Mouse (Mus musculus) skeletal muscle tissue, adult 2 months (tissue): ENCODE measurements around the gene Washc2.

Experiments
- DNase-seq: peaks from one replicate; pipeline ENCODE4 v3.0.0-alpha.2; 2012; ENCODE audit warnings: low read depth, low spot score

Washc2 gene

DNA sequence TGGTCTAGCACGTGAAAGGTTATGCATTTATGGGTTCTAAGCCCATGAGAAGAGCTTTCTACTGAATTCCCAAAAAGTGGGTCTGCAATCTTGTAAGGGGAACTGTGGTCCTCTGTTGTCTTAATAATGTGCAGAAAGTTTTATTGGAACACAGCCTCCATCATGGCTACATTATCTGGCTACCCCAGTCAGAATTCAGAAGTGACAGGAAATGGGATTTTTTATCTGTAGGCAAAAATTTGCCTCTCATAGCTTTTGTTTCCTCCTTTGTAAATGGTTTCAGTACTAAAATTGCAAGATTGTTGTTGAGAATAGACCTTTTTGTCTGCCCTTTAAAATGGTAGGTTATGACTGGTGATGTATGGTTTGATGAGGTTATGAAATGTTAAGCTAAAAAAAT lies 55.0 kb downstream of the Washc2 start:
- no peak for DNase-seq

DNA sequence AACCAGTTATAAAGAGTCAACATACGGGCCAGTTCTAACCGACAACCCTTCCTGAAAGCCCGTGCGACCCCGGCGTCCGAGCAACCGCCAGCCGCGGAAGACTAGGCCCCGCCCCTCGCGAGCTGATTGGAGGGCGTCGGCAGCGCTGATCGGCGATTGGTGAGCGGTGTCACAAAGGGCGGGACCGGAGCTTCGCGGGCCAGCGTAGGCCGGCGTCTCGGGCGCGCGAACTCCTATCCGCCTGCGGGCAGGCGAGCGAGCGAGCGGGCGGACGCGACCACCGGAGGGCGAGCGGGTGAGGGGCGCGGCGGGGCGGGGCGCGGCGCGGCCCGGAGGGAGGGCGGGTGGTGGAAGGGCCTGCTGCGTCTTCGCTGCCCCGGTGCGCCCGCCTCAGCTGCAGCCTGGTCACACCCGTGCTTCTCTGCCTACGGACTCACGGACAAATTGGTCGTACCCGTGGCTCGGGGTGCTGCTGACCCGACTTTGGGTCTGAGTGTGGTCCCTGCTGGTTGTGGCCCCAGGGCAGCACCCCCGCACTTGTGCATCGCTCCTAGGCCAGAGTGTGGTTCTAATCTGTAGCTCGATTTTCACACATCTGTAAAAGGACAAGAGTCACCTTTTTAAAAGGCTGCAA lies 56.3 kb downstream of the Washc2 start, which contains the start of gene Zfand4:
Gene Zfand4 (plus strand): TSS at position 205 of the 634 bp plus-strand sequence.
- DNase-seq = peak; percentile 67

DNA sequence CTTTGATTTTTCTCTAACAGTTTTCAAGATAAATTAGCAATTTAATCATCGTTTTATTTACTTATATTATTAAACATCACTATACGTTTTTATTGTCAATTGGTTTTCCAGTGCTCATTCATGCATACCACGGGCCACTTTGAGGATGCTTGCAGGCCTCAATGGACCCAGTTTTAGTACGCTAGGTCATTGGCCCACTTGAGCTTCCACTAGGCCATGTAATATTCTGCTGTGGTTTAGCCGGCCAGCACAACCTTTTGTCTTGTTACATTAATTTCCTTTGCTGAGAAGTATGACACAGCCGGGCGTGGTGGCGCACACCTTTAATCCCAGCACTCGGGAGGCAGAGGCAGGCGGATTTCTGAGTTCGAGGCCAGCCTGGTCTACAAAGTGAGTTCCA lies 57.0 kb downstream of the Washc2 start:
- no peak for DNase-seq

DNA sequence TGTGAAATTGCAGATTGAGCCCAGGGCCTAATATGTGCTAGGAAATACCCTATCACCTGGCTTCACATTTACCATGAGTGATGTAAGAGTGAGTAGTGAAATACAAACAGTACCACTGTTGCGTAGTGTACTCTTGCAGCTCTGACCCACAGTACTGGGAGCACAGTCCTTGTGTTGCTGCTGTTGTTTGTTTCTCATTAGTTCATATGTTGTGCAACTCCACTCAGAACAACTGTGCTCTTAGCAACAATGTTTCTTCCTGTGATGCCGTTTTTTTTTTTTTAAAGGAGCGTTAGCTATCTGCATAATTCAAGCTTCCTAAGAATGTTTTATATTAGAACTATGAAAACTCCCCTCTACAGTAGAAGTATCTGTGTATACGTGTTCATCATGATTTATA lies 57.8 kb downstream of the Washc2 start:
- DNase-seq = no peak

DNA sequence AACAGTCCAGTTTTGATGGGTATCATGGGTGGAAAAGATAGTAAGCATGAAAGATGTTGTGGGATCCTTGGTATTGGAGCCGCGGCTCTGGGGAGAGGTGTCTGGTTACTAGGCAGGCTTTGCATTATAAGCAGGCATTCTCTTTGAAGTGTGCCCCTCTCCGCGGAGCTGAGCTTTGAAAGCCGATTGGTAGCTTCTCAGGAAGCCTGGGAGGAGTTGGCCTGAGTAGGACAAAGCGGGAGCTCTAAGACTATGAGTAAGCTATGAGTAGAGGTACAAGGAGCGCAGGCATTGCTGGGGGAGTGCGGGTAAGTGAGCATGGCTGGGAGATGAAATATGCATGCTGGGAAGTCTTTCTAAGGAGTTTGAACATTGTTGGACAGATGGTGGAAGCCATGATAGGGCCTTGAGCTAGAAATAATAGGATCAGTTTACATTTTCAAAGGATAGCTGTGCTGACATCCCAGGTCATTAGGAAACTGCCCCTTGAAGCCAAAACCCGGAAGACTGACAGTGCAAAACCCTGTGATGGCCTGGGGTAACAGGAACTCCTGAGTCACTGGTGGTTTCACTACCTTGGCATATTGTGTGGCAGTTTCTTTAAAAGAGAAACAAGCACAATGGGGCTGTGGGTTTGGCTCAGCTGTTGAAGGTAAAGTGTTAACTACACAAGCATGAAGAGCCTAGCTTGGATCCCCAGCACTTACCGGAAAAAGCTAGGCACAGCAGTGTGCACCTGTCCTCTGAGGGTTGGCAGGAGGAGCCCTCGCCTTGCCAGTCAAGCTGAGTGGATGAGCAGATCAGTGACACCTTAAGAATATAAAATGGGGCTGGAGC lies 58.7 kb downstream of the Washc2 start:
- no peak for DNase-seq

DNA sequence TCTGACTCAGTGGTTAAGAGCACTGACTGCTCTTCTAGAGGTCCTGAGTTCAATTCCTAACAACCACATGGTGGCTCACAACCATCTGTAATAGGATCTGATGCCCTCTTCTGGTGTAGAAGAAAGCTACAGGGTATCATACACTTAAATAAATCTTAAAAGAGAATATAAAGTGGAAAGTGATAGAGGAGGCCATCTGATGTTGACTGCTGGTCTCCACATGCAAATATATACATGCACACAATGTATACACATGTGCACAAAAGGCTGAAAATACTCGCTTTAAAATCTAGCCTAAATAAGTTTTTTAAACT lies 59.2 kb downstream of the Washc2 start:
- no peak for DNase-seq

DNA sequence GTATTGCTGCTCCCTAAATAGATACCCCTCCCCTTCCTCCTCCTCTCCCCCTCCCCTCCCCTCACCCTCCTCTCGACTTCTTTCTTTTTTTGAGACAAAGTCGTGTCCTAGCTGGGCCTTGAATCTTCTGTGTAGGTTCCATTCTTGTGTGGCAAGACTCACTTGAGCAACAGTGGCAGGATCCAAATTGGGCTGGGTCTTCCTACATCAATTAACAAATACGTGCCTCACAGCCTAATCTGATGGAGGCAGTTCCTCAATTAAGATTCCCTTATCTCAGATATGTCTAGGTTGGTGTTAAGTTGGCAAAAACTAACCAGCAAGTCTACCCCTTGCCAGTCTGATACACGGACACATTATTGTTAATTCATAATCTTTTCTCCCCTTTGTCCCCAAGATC lies 67.9 kb downstream of the Washc2 start:
- no peak for DNase-seq

DNA sequence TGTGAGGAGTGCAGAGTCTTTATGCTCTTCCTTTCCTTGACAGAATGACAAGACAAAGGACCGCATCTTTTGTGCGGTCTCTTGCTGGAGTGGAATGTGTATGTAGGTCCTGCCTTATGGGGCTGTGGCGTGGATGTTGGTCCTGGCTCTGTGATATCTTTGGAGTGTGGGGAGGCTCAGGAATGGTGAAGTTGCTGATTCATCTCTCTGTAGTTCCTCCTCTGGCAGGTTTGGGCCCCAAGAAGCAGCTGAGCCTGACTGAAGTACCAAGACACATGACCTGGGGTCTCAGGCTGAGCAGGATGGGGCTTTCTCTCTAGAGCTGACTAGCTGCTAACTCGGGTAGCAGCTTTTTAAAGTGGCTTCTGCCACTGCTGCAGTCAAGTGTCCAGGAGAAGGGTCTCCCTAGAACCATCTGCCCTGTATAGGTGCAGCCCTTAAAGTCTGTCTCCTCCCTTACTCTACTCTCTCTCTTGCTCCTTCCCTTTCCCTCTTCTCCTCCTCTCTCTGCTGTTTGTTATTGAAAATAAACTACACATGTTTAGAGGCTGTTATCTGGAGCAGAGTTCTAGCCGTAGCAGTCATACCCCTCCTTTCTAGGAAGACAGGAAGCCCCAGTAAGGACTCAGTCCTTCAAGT lies 71.0 kb downstream of the Washc2 start:
- no peak for DNase-seq

DNA sequence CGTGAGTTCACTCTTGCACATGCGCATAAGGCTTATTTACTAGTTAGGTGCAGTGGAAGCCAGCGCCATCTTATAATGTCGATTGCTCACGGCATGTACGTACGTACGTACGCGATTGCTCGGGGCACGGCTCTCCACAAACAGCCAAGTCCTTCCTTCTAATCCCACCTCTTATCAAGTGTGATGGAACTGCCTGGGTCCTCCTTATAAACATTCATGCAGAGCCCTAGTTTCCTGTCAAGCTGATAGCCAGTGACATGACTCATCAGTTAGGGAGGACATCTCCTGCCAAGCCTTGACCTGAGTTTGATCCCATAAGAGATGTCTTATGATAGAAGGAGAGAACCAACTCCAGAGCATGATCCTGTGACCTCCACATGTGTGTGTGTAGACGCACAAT lies 73.2 kb downstream of the Washc2 start:
- no peak for DNase-seq

DNA sequence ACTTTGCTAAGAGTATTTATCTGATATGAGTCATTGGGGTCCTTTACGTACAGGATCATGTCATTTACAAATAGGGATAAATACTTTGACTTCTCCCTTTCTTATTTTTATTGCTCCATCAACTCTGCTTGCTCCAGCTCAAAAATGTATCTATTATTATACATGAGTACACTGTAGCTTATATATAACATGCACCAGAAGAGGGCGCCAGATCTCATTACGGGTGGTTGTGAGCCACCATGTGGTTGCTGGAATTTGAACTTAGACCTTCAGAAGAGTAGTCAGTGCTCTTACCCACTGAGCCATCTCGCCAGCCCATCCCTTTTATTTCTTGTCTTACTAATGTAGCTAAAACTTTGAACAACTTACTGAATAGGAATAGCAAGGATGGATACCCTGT lies 74.7 kb downstream of the Washc2 start:
- no peak for DNase-seq

DNA sequence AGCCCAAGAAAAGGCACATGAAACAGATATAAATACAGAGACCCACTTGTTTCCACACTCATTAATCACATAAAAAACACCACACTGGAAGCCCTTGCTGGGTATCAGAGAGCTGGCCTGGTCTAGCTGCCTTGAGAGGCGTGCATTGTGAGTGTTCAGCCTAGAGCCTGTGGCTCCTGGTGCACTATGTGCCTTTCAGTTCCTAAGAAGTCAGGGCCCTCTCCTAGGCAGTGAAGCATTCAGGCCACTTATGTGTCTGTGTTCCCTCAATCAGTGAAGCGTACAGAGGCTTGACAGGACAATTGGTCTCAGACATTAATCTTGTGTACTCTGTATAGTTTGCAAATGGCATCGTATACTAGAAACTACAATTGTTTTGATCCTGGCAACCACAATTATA lies 75.4 kb downstream of the Washc2 start:
- no peak for DNase-seq

DNA sequence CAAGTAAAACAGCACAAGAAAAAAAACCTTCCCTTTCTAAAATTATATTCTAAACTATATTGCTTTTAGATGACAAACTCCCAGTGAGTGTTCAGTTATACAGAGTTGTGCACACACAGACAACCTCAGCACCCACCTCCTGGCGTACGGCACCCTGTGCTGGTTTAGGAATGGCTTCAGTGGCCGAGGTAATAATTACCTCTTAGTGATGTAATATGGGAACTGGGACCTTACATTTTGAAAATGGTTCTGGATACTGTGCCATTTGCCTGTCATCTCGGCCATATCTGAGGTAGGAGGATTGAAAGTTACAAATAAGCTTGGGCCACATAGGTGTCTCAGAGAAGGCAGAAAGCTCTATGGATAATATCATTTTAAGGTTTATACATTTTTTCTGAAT lies 78.5 kb downstream of the Washc2 start:
- DNase-seq = no peak

DNA sequence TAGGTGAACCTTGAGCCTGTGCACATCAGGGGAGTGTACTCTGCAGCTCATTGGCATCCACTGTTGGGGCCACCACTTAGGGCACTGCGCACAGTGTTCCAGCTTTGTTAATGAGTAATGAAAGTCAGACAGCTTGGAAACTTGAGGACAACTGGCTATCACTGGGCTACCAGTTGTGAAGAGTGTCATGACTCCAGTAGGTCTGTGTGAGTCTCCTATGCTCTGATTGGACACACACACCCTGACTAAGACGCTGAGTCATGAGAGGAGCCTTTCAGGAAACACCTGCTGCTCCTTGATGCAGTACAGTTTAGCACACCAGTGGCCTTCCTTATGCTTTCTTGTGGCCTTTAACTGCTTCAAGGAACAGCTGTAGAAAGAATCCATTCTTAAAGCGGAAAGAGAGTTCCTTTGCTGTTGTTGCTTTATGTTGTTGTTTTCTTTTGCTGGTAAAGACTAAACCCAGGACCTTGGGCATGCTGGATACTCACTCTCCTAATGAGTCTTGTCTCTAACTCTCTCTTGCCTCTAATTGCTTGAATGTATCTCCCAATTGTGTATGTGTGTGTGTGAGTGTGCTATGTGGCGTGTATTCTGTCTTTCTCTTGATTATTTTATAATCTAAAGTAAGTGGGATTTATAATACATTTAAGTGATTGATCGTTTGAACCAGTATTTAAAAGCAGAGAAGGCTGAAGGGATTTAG lies 79.2 kb downstream of the Washc2 start:
- peak; percentile 7 for DNase-seq

DNA sequence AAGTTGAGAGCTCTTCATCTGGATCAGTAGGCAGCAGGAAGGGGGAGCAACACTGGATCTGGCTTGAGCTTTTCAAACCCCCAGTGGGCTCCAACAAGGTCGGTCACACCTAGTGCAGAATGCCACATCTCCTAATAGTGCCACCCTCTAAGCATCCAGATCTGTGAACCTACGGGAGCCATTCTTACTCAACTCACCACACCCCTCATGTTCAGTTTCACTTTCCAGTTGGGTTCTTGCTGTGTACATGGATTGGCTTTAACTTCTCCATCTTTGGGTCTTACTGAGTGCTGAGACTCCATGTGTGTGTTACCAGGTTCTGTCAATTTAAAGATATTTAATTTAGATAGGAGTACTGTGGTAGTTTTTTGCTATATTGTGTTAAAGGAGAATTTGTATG lies 103.6 kb downstream of the Washc2 start:
- no peak for DNase-seq
